Mouse (Mus musculus): Measurements from ENCODE around the gene Acaa1a.

Gene Acaa1a

DNA sequence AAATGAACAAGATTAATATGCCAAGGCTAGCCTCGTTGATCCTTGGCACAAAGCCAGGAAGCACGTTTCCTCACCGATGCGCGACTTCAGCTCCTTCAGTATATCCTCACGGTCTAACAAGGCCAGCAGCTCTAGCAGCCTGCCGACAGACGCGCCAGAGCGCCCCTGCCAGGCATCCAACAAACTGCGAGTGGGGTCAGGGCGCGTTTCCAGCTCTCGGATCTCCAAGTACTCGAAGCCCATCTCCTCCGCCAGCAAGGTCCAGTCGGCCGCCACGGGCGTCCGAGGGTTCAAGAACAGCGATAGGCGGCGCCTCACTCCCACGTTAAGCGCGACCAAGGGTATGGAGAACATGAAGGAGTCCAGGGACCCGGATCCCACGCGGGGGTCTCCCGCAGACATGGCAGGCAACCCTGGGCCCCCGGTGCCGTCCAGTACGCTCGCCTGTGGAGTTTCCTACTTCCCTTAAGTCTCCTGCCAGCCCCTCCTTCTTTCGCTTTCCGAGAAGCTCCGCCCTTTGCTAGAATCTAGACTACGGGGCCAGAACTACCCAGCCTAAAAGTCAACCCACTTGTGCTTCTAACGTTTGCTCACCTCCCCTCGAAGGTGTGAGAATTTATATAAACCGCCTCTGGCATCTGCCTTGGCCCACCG is at the start of gene Acaa1a:
TSS of gene Acaa1a (plus strand) at position 119 of the 654 bp plus-strand sequence.
- DNase-seq, result peak; percentile 87 to 91

DNA sequence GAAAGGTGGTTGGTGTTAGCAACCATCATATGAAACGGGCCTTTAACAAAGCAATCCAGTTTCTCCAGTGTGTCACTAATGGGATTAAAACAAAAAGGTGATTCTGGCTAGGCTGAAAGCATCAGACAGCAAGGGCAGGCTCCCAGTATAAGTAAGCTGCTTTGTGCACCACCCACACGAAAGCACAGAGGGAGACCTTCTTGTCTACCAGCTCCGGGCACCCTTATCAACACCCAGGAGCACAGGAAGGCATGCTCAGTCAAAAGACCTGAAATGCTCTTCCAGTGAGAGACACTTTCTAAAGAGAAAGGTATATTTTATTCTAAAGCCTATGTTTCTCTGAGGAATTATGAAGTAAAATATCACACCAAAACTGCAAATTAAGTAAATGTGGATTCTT is 48.7 kb upstream of the Acaa1a start:
- DNase-seq, result no peak

DNA sequence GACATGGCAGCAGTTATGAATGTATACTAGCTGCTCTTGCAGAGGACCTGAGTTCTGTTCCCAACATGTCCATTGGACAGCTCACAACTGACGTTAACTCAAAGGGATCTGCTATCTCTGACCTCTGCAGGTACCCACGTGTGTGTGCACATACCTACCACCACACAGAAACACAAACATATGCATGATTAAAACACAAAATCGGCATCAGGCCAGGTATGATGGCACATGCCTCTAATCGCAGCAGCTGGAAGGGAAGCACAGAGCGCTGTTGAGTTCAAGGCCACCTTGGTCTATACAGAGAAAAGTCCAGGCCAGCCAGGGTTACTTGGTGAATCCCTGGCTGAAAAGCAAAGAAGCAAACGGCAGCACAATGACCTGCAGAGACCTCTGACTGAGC is 41.8 kb upstream of the Acaa1a start:
- no peak for DNase-seq

DNA sequence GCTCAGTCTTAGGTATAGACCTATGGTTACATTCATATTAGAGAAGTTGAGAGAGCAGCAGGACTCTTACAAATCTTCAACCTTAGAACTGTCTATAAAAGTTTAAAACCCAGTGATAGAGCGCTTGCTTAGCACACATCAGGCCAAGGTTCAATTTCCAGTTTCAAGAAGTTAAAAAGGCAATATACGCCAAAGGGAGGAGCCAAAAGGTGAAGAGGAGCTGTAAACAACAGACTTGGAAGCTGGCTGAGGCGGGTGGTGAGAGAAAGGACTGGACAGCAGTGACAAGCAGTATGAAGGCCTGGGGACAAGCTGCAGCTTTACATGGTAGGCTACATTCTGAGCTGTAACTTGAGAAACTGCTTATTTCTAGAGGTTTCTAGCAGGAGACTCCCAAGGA is 40.9 kb upstream of the Acaa1a start:
- no peak for DNase-seq

DNA sequence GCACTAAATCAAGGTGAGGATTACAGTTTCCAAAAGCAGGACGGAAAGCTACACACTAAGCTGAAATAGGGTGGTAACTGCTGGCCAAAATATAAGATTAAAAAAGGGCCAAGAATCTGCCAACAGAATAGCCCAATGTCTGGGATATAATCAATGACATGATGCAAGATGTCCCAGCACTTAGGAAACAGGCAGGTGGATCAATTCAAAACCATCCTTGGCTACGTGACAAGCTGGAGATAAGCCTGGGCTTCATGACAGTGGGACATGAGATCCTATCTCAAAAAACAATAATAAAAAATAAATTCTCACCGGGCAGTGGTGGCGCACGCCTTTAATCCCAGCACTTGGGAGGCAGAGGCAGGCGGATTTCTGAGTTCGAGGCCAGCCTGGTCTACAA is 33.6 kb upstream of the Acaa1a start:
- no peak for DNase-seq

DNA sequence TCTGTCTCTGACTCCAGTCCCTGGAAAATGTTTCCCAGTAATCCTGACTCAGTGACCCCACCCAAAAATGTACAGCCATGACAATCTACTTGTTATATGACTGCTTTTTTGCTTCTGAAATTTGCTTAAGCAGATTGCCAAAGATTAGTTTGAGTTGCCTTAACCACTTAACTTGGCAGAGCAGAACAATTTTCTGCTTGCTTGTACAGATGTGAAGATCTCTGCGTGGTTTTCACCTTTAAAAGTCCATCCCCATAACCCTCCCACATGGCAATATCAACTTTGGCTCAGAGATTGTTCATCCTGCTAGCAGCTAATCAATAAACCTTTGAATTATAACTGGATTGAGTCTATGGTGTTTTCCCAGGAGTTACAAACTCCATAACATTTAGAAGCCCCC is 30.4 kb upstream of the Acaa1a start:
- DNase-seq, result no peak

DNA sequence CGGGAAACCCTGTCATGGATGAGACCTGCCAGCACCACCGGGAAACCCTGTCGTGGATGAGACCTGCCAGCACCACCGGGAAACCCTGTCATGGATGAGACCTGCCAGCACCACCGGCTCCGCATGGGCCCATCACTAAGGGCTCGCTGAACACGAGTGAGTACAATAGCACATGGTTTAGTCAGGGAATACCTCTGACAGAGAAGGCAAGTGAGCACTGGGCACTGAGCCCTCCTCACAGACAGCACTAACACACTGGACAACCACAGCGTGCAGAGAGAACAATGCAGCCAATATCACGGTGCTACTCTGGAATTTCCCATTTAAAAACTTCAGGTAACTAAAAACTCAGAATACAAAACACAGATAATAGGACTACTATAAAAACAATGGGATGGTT is 26.4 kb upstream of the Acaa1a start:
- no peak for DNase-seq

DNA sequence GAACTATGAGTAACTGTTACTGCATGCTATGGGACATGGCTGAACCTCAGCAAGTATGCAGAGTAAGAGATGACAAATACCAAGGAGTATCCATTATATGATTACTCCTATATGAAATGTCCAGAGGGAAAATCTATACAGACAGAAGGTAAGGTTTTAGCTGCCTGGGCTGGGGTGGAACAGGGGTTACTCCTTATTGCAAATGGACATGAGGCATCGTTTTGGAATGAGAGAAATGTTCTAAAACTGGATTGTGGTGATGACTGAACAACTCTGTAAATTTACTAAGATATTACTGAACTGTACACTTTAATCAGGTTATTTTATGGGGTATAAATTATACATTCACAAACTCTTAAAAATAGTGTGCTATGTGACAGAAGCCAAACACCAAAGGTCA is 20.6 kb upstream of the Acaa1a start:
- no peak for DNase-seq

DNA sequence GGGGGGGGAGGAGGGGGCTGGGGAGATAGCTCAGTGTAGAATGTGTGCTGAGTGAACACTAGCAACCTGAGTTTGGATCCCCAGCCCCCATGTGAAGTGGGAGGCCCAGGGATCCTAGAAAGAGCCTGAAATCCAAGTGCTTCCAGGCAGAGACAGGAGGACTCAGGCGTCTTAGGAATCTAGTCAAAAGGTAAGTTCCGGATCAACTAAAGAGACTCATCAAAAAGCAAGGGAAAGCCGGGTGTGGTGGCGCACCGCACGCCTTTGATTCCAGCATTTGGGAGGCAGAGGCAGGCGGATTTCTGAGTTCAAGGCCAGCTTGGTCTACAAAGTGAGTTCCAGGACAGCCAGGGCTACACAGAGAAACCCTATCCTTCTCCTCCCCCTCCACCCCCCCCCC is 19.0 kb upstream of the Acaa1a start:
- DNase-seq, result no peak

DNA sequence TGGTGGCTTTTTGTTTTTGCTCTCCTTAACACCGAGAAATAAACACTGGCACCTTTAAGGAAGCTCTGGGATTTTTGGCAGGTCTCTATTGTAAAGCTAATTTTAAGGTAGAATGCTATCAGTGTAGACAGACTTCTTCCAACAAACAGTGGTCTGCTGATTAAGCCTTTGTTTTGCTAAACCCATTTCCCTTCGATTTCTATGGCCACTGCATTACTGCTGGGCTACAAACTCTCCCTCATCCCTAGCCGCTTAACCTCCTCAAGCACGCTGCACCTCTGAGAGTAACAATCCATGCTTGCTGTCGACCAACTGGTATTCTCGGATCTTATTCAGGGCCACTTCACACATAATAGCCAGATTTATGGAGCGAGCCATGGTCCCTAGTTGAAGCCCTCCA is 18.5 kb upstream of the Acaa1a start:
- no peak for DNase-seq

DNA sequence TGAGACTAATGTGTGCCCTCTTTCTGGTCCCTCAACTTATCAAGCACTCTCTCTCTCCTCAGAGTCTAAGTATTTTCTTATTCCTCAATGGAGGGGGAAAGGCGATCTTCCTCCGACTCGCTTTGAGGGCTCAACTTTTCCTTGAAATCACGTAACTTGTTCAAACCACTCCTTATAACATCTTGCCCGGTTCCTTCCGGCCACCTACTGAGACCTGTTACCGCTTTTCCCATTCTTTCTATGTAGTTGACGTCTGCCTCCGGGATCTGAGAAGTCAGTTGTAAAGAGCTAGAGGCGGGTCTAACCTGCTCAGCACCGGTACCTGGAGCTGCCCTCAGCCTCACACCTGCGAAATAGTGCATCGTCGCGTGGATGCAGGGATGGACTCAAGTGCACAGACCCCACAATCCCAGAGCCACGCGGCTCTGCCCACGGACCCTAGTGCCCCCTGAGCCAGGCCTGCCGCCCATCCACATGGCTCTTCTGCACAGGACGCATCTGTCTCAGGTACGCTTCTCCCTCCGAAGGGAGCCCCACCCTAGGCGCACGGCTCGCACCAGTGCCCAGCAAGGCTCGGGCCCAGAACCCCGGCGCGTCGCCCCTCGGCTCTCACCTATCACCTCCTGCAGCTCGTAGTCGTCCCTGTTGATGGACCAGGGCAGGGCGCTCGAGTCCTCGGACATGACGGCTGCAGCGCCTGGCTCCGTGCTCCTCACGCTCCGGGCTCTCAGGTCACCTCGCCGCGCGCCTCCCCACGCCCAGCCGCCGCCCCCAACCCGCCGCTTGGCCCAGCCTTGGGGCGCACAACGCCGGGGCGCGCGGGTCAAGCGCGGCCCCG is 17.9 kb upstream of the Acaa1a start:
- no peak for DNase-seq

DNA sequence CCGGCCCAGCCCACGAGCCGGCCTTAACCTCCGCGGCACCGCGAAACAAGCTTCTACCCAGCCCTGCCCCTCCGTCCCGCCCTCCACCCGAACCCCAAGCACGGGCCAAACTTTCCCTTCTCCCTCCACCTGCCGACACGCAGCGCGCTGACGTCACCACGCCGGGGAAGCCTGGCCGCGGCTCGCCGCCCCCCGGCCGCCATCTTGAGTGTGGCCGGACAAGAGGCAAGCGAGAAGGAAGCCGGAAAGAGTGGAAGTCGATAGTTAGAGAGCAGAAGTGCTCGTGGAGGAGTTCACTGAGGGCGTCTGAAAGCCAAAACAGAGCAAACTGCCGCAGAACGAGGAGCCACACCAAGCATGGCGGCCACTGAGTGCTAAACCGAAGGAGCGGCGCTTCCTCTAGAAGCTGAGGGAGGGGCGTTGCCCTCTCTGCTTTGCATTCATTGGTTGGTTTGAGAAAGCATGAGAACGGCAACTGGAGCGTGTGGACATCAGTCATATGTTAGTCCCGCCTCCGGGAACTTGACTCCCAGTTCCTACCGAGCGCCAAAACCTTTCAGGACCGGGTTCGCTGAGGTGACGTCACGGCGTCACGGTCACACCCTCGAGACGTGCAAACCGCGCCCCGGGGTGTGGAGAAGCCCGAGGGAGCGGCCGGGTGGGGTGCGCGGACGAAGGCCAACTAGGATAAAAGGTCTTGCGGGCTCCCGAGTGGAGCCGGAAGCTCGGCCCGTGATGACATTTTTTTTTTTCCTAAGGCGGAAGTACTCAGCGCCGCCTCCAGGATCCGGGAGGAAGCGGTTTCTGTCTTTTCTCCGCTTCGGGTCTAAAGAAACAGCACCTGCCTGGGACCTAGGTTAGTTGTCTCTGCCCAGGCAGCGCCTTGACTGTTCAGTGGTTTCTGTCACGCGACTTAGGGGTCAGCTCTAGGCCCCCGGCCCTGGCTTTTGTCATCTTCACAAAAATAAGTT is 16.9 kb upstream of the Acaa1a start, which contains the start of gene Oxsr1:
TSS of gene Oxsr1 (minus strand) at position 139 of the 971 bp plus-strand sequence.
- DNase-seq, result peak; percentile 100

DNA sequence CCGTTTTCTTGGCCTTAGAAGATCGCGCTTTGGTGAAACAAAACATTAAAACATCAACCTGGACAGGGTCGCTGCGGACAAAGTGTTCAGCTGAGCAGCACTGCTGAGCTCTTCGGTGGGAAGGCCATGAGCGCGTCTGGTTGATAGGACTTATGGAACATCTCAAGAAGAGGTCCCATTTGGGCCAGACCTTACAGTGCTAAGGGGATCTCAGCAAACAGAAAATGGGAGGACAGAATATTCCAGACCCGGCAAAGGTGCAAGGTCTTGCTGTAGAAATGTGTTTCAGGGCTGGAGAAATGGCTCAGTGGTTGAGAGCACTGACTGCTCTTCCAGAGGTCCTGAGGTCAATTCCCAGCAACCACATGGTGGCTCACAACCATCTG is 16.2 kb upstream of the Acaa1a start:
- peak in 1 of 2 experiments; percentile 28 for DNase-seq

DNA sequence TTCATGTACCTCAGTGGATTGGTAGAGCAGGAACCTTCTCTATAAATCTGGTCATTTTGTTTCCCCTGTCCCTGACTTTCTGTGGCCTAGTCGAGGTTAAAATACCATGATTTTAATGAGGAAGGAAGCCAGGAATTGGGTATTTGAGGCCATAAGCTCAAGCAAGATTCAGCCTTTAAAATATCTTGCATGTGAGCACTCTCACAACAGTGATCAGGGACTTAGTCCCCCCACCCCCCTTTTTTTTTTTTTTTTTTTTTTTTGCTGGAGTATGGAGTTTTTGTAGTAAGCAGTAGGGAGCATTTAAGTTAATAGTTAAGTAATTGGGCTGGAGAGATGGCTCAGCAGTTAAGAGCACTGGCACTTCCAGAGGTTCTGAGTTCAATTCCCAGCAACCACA is 15.3 kb upstream of the Acaa1a start:
- no peak for DNase-seq

DNA sequence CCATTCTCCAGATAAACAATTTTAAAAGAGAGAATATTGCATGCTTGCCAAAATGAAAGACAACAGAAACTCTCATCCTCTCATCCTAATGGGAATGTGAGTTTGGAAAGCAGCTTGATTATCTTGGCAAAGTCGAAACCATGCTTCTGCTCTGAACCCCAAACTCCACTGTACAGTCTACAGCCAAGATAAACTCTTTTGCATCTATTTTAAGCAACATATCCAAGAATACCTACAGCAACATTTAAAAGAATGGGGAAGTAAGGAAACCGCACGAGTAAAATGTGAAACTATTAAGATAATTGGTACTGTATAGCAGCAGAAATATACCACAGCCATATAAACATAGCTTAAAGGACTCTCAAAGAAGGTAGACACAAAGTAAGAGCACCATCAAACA is 11.0 kb upstream of the Acaa1a start:
- no peak for DNase-seq

DNA sequence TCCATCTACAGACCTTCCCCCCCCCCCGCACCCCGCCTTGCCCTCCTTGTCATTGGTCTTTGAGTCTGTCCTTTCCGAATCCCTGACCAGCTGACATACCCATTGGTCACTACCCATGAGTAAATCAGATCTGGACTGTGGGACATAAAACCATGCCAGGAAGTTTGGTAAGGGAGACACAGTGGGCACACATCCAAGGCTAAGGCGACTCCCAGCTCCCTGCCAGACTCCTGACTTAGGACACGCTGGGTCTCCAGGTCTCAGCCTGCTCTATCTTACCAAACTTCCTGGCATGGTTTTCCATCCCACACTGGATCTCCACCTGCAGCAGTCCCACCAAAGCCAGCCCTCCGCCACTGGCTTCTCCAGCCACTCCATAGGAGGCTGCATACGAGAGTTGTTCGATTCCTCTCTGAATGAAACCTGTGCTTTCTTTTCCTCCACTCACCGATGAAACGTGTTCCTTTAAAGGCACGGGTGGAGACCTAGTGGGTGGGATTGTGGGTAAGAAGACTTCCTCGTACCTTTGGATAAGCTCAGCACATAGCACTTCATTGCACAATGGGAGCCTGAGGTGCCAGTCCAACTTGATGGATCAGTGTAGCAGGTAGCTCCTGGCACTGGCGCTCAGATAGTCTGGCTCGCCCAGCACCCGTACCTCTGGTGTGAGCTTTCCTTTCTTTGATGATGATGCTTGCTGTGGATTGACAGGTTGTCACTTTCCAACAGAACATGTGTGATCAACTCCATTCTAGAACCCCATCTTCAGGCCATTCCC is 9.1 kb upstream of the Acaa1a start:
- DNase-seq, result peak; percentile 72 to 78

DNA sequence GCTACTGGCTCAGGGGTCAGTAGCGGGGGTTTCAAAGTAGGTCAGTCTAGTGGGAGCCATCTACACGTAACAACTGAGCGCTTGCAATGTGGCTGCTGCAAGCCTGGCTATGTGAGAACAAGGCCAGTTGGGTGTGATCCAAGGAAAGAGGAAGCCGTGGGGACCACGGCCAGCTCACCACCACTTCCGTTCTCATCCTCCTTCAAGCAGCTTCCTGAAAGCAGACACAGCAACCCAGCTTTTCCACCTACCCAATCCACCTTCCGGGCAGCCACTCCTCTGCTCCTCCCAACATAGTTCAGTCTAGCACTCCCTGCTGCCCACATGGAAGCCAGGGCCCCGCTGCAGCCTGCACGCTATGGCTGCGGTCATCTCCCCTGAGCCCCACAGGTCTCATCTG is 5.2 kb upstream of the Acaa1a start:
- peak; percentile 76 to 80 for DNase-seq

DNA sequence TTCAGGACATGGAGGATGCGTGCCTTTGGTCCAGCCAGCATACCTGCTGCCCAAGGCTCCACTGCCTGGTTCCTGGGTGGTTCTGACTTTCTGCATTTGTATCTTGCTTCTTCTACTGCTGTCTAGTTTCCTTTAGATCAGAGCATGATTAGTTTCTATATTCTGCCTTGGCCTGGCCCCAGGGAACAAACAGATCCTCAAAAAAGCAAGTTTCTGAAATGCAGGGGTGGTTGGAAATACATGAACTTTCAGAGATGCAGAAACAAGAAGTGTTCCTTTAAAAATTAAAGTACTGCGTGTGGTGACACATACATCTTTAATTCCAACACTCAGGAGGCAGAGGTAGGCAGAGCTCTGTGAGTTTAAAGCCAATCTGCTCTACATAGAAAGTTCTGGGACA is 4.6 kb upstream of the Acaa1a start:
- no peak for DNase-seq

DNA sequence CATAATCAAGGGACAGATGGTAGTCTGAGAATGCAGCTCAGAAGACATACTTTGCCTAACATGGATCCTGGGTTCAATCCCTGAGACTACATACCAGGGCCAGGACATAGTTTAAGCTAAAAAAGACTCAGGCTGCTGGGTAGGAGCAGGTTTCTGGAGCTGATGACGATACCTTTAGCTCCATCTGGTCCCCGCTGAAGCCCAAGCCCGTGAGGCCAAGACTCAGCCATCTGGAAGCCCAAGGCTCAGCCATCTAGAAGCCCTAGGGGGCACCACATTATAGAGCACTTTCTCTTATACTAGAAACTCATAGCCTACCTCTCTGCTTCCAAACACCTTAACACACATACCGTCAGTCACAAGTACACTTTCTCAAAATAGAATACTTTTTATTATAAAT is 3.9 kb upstream of the Acaa1a start:
- no peak for DNase-seq

DNA sequence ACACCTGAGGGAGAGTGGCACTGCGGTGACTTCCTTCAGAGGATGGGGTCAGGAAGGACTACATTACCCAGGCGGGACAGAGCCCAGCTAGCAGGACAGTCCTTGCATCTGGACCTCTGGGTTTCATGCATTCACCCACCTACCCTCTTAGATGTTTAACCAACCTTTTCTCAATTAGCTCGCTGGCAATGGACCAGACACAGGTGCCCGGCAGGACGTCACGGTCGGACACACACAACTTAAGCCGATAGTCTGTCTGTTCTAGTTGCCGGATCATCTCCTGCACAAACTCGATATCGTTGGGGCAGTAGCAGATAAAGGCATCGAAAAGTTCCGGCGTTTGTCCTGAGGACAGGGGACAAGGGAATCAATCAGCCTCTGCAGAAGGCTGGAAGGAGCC is 1.6 kb upstream of the Acaa1a start:
- no peak for DNase-seq

DNA sequence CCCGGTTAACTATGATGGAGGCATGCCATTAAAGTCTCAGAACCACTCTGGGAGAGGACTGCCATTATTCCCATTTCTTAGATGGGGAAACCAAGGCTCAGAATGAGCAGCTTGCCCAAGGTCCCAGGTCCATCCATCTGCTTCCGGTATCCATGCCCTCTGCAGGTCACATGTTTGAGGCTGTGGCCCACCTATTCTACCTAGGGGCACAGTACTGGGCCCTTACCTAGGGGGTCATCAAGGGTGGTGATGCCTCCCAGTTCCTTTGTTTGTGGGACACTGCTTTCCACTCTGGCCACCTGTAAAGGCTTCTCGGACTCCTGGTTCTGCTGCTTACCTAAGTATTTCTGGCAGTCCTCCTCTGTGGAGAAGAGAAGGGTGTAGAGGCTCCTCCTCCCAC is 1.1 kb upstream of the Acaa1a start:
- no peak for DNase-seq

DNA sequence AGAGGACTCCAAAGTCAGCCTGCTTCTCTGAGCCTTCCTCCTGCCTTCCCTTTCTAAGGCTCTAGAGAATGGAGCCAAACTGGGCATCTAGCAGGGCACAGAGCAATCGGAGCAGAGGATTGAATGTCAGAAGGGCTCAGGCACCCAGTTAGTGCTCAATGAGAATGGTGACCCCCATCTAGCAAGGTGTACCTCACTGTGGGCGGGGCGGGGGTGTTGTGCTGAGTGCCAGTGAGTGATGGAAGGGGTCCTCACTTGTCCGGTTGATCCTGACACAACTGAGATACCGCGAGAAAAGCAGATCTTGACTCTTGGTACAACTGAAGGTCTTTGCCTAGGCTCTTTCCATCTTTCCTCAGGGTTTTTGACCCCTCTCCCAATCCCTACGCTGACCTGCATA is 370 bp upstream of the Acaa1a start:
- no peak for DNase-seq

DNA sequence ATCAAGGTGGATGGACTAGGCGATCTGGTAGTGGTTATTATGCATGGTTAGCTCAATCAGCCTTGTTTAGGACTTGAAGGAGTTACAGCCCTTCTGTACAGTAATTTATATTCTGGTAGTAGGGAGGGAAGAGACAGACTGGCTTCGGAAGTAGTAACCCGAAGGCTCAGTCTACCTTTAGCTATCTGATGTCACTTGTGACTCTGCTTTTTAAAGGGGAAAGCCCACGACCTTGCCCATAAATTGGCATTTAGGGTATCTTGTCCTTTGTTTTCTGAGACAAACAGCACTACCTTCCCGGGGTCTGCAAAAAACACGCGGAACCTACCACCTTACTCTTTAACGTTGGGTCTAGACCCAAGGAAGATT is 720 bp downstream of the Acaa1a start:
- no peak for DNase-seq

All from lung, adult 18-20 months (tissue).